Mouse (Mus musculus) lung, embryonic 16.5 days (tissue): Measurements from ENCODE around the gene Cdh13. TPM values are rescaled to one million over a fixed set of nuclear protein-coding genes. Genes with fewer than 3 reads are reported as not detected.

ENCODE experiments used
- ATAC-seq: fragments of 200-750 bp; cut with Nextera tagmentation; 2 replicates; pipeline ENCODE4 v1.8.0; 2017; ENCODE audit warnings: low read depth, mild to moderate bottlenecking, moderate library complexity
- H3K27ac ChIP-seq: fragments of 300-500 bp; sonication (generic); 2 replicates; pipeline ENCODE4 v1.5.1; 2014; ENCODE audit warnings: mild to moderate bottlenecking, control low read depth, low read length
- H3K27me3 ChIP-seq: fragments of 300-500 bp; sonication (generic); 2 replicates; pipeline ENCODE4 v1.6.1; 2014; ENCODE audit warnings: low read depth, low read length, mixed read lengths; ENCODE audit not compliant: control insufficient read depth, insufficient read depth
- H3K36me3 ChIP-seq: fragments of 300-500 bp; sonication (generic); 2 replicates; pipeline ENCODE4 v1.6.1; 2014; ENCODE audit warnings: low read length; ENCODE audit not compliant: control insufficient read depth, insufficient read depth
- H3K4me1 ChIP-seq: fragments of 300-500 bp; sonication (generic); replicated peaks from 2 replicates; pipeline ENCODE4 v1.6.1; 2014; ENCODE audit warnings: low read length, mixed read lengths; ENCODE audit not compliant: control insufficient read depth, insufficient read depth
- H3K4me2 ChIP-seq: fragments of 300-500 bp; sonication (generic); 2 replicates; pipeline ENCODE4 v1.6.1; 2014; ENCODE audit warnings: low read depth, low read length, control low read depth
- H3K4me3 ChIP-seq: fragments of 300-500 bp; sonication (generic); 2 replicates; pipeline ENCODE4 v1.5.1; 2014; ENCODE audit warnings: mild to moderate bottlenecking, low read length, control low read depth
- H3K9ac ChIP-seq: fragments of 300-500 bp; sonication (generic); 2 replicates; pipeline ENCODE4 v1.6.1; 2014; ENCODE audit warnings: low read length, control low read depth
- H3K9me3 ChIP-seq: fragments of 300-500 bp; sonication (generic); 2 replicates; pipeline ENCODE4 v1.6.1; 2016; ENCODE audit warnings: low read length; ENCODE audit not compliant: control insufficient read depth
- WGBS: fragments of 180-500 bp; shearing (Covaris S2); extraction: QIAGEN DNeasy Blood & Tissue Kit; methylation state at CpG from one replicate; pipeline ENCODE4 v1.1.7; 2014; 5-methylcytosine and 5-hydroxymethylcytosine counted together
- polyA plus RNA-seq: library from polyadenylated mRNA; unstranded; fragments of >200 nt; fragmentation: Nextera tagmentation; extraction: Ambion mirVana; gene quantifications from 2 replicates; pipeline ENCODE4 v1.2.1, GENCODE M21; 2015

Gene Cdh13
- polyA plus RNA-seq, 1 experiment from 2014 or later = 5.8 TPM

GRCm38 (mm10) chr8:118789649-118790048 is 506.1 kb downstream of the Cdh13 start:
- Histone ChIP-seq H3K4me3 (no peak overlapping the region), H3K4me1 (no peaks in the 10 kb centered on the region), H3K4me2 (no peak overlapping the region), H3K27ac (no peak overlapping the region), H3K9ac (no peak overlapping the region), H3K27me3 (no peaks in the 10 kb centered on the region), H3K9me3 (no peaks in the 10 kb centered on the region), H3K36me3 (no peaks in the 10 kb centered on the region)
- WGBS = 80% methylated on average over 7 of the region's 7 CpGs
- ATAC-seq = no peak

DNA sequence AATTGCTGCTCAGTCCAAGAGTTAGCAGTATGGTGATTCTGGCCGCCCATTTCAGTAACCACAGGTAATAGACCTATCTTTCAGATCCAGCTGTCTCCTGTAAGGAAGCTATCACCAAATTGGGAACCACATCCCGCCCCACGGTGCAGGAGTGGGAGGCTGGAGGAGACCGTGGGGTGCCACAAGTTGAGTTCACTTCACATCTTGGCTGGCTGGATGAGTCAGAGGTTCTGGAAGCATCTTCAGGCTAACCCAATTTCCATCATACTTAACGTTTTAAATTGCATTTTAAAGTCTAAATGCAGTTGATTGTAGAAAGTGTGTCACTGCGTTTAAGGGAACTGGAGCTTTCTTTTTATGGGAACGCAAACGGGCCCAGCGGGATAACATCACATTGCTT is 511.4 kb downstream of the Cdh13 start:
- Histone ChIP-seq H3K9me3 (no peaks in the 10 kb centered on the region), H3K4me2 (no peak overlapping the region), H3K9ac (no peak overlapping the region), H3K4me3 (no peak overlapping the region), H3K36me3 (no peaks in the 10 kb centered on the region), H3K27me3 (no peaks in the 10 kb centered on the region), H3K4me1 (no peaks in the 10 kb centered on the region), H3K27ac (no peak overlapping the region)
- ATAC-seq = no peak
- 72% methylated on average over 9 of the region's 9 CpGs for WGBS

DNA sequence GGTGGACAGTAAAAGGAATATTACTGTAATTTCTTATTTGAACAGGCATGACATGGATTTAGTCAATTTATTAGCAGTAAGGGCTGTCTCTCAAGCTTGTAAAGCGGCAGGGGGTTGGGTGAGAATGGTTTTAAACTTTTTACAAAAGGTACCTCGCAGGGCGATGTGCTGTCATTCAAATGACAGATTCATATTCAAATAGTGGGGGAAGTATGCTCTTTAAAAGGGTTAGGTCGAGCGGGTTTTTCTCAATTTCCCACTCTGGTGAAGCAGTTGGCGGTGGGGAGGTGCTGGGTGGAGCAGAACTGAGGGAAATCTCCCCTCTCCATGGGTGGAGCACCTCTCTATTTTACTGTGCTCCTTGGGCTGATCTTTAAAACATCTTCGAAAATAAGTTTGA is 513.0 kb downstream of the Cdh13 start:
- Histone ChIP-seq H3K4me3 (no peak overlapping the region), H3K27me3 (no peaks in the 10 kb centered on the region), H3K4me1 (no peaks in the 10 kb centered on the region), H3K36me3 (no peaks in the 10 kb centered on the region), H3K4me2 (no peak overlapping the region), H3K9me3 (no peaks in the 10 kb centered on the region), H3K27ac (no peak overlapping the region), H3K9ac (no peak overlapping the region)
- 54% methylated on average over 7 of the region's 7 CpGs for WGBS
- ATAC-seq = no peak

GRCm38 (mm10) chr8:118797127-118797526 is 513.6 kb downstream of the Cdh13 start:
- Histone ChIP-seq H3K27ac (no peak overlapping the region), H3K4me2 (no peak overlapping the region), H3K36me3 (no peaks in the 10 kb centered on the region), H3K4me1 (no peaks in the 10 kb centered on the region), H3K9me3 (no peaks in the 10 kb centered on the region), H3K27me3 (no peaks in the 10 kb centered on the region), H3K9ac (no peak overlapping the region), H3K4me3 (no peak overlapping the region)
- no peak for ATAC-seq
- WGBS = 61% methylated on average over 3 of the region's 3 CpGs

- 81% methylated on average over 4 of the region's 4 CpGs for WGBS
- Histone ChIP-seq H3K27me3 (no peaks in the 10 kb centered on the region), H3K9ac (no peak overlapping the region), H3K4me1 (no peaks in the 10 kb centered on the region), H3K4me3 (no peak overlapping the region), H3K27ac (no peak overlapping the region), H3K9me3 (no peaks in the 10 kb centered on the region), H3K36me3 (no peaks in the 10 kb centered on the region), H3K4me2 (no peak overlapping the region)
- ATAC-seq = no peak
These were observed 519.6 kb downstream of the Cdh13 start for GRCm38 (mm10) chr8:118803168-118803567.

GRCm38 (mm10) chr8:118809660-118810059 is 526.1 kb downstream of the Cdh13 start:
- H3K9me3 ChIP-seq = no peaks in the 10 kb centered on the region
- 52% methylated on average over 6 of the region's 6 CpGs for WGBS
- ATAC-seq = no peak
- H3K9ac ChIP-seq = no peak overlapping the region
- no peaks in the 10 kb centered on the region for H3K27me3 ChIP-seq
- H3K4me2 ChIP-seq = no peak overlapping the region
- no peak overlapping the region for H3K4me3 ChIP-seq
- H3K36me3 ChIP-seq = no peaks in the 10 kb centered on the region
- H3K27ac ChIP-seq = no peak overlapping the region
- H3K4me1 ChIP-seq = no peaks in the 10 kb centered on the region

- no peak overlapping the region for H3K4me3 ChIP-seq
- no peaks in the 10 kb centered on the region for H3K4me1 ChIP-seq
- WGBS = 68% methylated on average over 10 of the region's 10 CpGs
- no peaks in the 10 kb centered on the region for H3K27me3 ChIP-seq
- ATAC-seq = no peak
- no peak overlapping the region for H3K27ac ChIP-seq
- no peaks in the 10 kb centered on the region for H3K9me3 ChIP-seq
- no peak overlapping the region for H3K9ac ChIP-seq
- no peaks in the 10 kb centered on the region for H3K36me3 ChIP-seq
- H3K4me2 ChIP-seq = no peak overlapping the region
These were observed 531.5 kb downstream of the Cdh13 start for GRCm38 (mm10) chr8:118815055-118815454.

GRCm38 (mm10) chr8:118826761-118827160 is 543.2 kb downstream of the Cdh13 start:
- Histone ChIP-seq H3K27ac (no peak overlapping the region), H3K9me3 (no peaks in the 10 kb centered on the region), H3K4me1 (no peaks in the 10 kb centered on the region), H3K4me2 (no peak overlapping the region), H3K36me3 (no peaks in the 10 kb centered on the region), H3K9ac (no peak overlapping the region), H3K27me3 (no peaks in the 10 kb centered on the region), H3K4me3 (no peak overlapping the region)
- 72% methylated on average over 4 of the region's 4 CpGs for WGBS
- ATAC-seq = no peak

- Histone ChIP-seq H3K4me2 (no peak overlapping the region), H3K4me1 (no peaks in the 10 kb centered on the region), H3K9ac (no peak overlapping the region), H3K4me3 (no peak overlapping the region), H3K27me3 (no peaks in the 10 kb centered on the region), H3K27ac (no peak overlapping the region), H3K9me3 (no peaks in the 10 kb centered on the region), H3K36me3 (no peaks in the 10 kb centered on the region)
- ATAC-seq = no peak
- WGBS = 85% methylated on average over 6 of the region's 6 CpGs
These were observed 544.2 kb downstream of the Cdh13 start for GRCm38 (mm10) chr8:118827726-118828125.

GRCm38 (mm10) chr8:118830291-118830690 is 546.8 kb downstream of the Cdh13 start:
- no peak for ATAC-seq
- Histone ChIP-seq H3K4me3 (no peak overlapping the region), H3K9ac (no peak overlapping the region), H3K36me3 (no peaks in the 10 kb centered on the region), H3K27me3 (no peaks in the 10 kb centered on the region), H3K9me3 (no peaks in the 10 kb centered on the region), H3K4me2 (no peak overlapping the region), H3K4me1 (no peaks in the 10 kb centered on the region), H3K27ac (no peak overlapping the region)
- WGBS = 53% methylated on average over 5 of the region's 5 CpGs
